Mouse (Mus musculus) ES-E14 (cell line): Measurements from ENCODE around the gene E2f1.

Experiments
- CHD2 ChIP-seq: IDR thresholded peaks from 2 replicates; pipeline ENCODE4 v1.6.1; 2014; ENCODE audit warnings: mild to moderate bottlenecking, low read depth, low read length, inconsistent platforms
- HCFC1 ChIP-seq: IDR thresholded peaks from 2 replicates; pipeline ENCODE4 v1.6.1; 2012; ENCODE audit warnings: low read length, inconsistent platforms, borderline replicate concordance; ENCODE audit not compliant: insufficient read depth
- MAFK ChIP-seq: IDR thresholded peaks from 2 replicates; pipeline ENCODE4 v1.6.1; 2014; ENCODE audit warnings: mild to moderate bottlenecking, low read depth, low read length, inconsistent platforms; ENCODE audit not compliant: insufficient read depth
- ZNF384 ChIP-seq: IDR thresholded peaks from 2 replicates; pipeline ENCODE4 v1.6.1; 2012; ENCODE audit warnings: low read depth, low read length, inconsistent platforms

- TF ChIP-seq MAFK (no peak), HCFC1 (no peak), ZNF384 (no peak), CHD2 (no peak)
Measured at GRCm38 (mm10) chr2:154571266-154571665, 1.6 kb upstream of the E2f1 start.
